Mouse (Mus musculus) ES-Bruce4 (cell line): Measurements from ENCODE around the gene Map3k12. TPM values are rescaled to one million over a fixed set of nuclear protein-coding genes. Genes with fewer than 3 reads are reported as not detected.

Experiments used
- H3K27ac ChIP-seq: 2 replicates; pipeline ENCODE4 v1.5.1; 2012; ENCODE audit warnings: low read length, inconsistent platforms; ENCODE audit not compliant: insufficient read depth
- H3K27me3 ChIP-seq: 2 replicates; pipeline ENCODE4 v1.6.1; 2012; ENCODE audit warnings: mild to moderate bottlenecking, low read length, inconsistent platforms; ENCODE audit not compliant: control insufficient read depth, poor library complexity, insufficient read depth, severe bottlenecking
- H3K36me3 ChIP-seq: 2 replicates; pipeline ENCODE4 v1.6.1; 2012; ENCODE audit warnings: inconsistent platforms, mild to moderate bottlenecking, low read length, moderate library complexity; ENCODE audit not compliant: control insufficient read depth, poor library complexity, insufficient read depth, severe bottlenecking
- H3K4me1 ChIP-seq: one replicate; pipeline ENCODE4 v1.8.1; 2011; ENCODE audit warnings: low read length; ENCODE audit not compliant: control insufficient read depth, insufficient read depth
- H3K4me3 ChIP-seq: 2 replicates; pipeline ENCODE4 v1.5.1; 2011; ENCODE audit warnings: low read depth, mild to moderate bottlenecking, low read length
- H3K9ac ChIP-seq: 2 replicates; pipeline ENCODE4 v1.6.1; 2012; ENCODE audit warnings: low read depth, mild to moderate bottlenecking, inconsistent platforms; ENCODE audit not compliant: poor library complexity, severe bottlenecking
- H3K9me3 ChIP-seq: replicated peaks from 2 replicates; pipeline ENCODE4 v1.6.1; 2012; ENCODE audit warnings: mild to moderate bottlenecking, low read length, inconsistent platforms; ENCODE audit not compliant: control insufficient read depth, poor library complexity, insufficient read depth, severe bottlenecking
- CTCF ChIP-seq: IDR thresholded peaks from one replicate; pipeline ENCODE4 v1.8.1; 2011; ENCODE audit warnings: low read depth, low read length
- EP300 ChIP-seq: IDR thresholded peaks from 2 replicates; pipeline ENCODE4 v1.6.1; 2011; ENCODE audit warnings: low read depth, low read length; ENCODE audit not compliant: insufficient read depth
- POLR2A ChIP-seq: IDR thresholded peaks from one replicate; pipeline ENCODE4 v1.8.1; 2011; ENCODE audit warnings: low read length; ENCODE audit not compliant: insufficient read depth
- polyA plus RNA-seq: library from polyadenylated mRNA; stranded (reverse); fragments of >200 nt; gene quantifications from 2 replicates; pipeline ENCODE4 v1.2.4, GENCODE M21; 2011; ENCODE audit warnings: low read depth; ENCODE audit not compliant: missing spikeins, insufficient read depth, insufficient read length

Gene Map3k12
- polyA plus RNA-seq, 1 experiment = 11.1 TPM

DNA sequence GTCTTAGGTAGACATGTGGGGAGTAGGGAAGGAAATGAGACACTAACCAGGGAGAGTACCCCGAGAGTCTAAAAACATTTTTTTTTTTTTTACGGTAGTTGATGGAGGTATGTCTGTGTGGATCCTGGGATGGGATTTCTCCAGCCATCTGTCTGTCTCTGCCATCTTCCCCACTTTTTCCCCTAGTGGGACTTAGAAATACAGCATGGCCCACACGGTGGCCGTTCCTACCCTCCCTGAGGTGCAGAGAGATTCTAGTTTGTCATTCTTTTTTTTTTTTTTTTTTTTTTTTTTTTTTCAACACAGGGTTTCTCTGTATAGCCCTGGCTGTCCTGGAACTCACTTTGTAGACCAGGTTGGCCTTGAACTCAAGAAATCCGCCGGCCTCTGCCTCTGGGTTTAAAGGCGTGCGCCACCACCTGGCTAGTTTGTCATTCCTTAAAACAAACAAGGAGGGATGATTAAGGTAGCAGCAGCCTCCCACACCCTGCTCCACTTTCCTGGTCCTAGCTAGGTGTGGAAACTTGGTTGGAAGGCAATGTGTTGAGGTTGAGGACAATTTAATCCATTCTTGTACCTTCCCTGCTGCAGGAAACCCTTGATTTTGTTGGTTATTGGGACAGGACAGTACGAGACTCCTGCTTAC lies 55.3 kb downstream of the Map3k12 start:
- H3K27me3 ChIP-seq = no peaks in the 10 kb centered on the region
- TF ChIP-seq CTCF (peak; percentile 39), POLR2A (no peak)
- H3K4me3 ChIP-seq = 0 out of 2 replicates have a peak overlapping the region, but pooled peaks have one; percentile 36
- peak overlapping the region; percentile 78 for H3K27ac ChIP-seq
- H3K9ac ChIP-seq = peak overlapping the region; percentile 81; the same call in 1 of the 2 replicates
- H3K36me3 ChIP-seq = peaks cover 7% of the 10 kb centered on the region
- H3K4me1 ChIP-seq = peaks cover 4% of the 10 kb centered on the region
- H3K9me3 ChIP-seq = no peaks in the 10 kb centered on the region

DNA sequence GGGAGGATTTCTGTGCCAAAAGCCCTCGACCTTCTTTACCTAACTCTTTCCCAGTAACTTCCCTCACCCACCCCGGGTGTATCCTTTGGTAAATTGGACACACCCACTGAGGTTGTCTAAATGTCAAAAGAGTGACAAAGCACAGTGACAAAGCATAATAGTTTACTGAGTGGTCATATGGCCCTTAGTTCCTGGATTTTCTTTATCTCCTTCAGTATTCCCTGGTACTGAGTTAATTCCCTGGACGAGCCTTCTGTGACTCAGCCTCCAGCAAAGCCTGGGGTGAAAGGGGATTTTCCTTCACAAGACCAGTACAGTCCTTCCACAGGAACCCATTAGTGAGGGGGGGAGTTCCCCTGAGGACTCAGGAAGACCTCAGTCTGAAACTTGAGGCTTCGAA lies 55.9 kb downstream of the Map3k12 start:
- Histone ChIP-seq H3K27me3 (no peaks in the 10 kb centered on the region), H3K36me3 (peaks cover 7% of the 10 kb centered on the region), H3K4me1 (peaks cover 4% of the 10 kb centered on the region), H3K9ac (peak overlapping the region; percentile 81), H3K4me3 (peak overlapping the region; percentile 58; the same call in 1 of the 2 replicates), H3K27ac (peak overlapping the region; percentile 78), H3K9me3 (no peaks in the 10 kb centered on the region)
- TF ChIP-seq POLR2A (no peak), CTCF (no peak), EP300 (no peak)

- H3K27me3 ChIP-seq = no peaks in the 10 kb centered on the region
- peaks cover 4% of the 10 kb centered on the region for H3K4me1 ChIP-seq
- peaks cover 7% of the 10 kb centered on the region for H3K36me3 ChIP-seq
- peak overlapping the region; percentile 81 for H3K9ac ChIP-seq
- H3K9me3 ChIP-seq = no peaks in the 10 kb centered on the region
- peak overlapping the region; percentile 58 for H3K4me3 ChIP-seq
- no peak for TF ChIP-seq CTCF
- TF ChIP-seq EP300 = no peak
- TF ChIP-seq POLR2A = no peak
- H3K27ac ChIP-seq = peak overlapping the region; percentile 78
These were observed 56.5 kb downstream of the Map3k12 start for GRCm38 (mm10) chr15:102460409-102460808.

GRCm38 (mm10) chr15:102459847-102460246 lies 57.0 kb downstream of the Map3k12 start:
- peak overlapping the region; percentile 78 for H3K27ac ChIP-seq

DNA sequence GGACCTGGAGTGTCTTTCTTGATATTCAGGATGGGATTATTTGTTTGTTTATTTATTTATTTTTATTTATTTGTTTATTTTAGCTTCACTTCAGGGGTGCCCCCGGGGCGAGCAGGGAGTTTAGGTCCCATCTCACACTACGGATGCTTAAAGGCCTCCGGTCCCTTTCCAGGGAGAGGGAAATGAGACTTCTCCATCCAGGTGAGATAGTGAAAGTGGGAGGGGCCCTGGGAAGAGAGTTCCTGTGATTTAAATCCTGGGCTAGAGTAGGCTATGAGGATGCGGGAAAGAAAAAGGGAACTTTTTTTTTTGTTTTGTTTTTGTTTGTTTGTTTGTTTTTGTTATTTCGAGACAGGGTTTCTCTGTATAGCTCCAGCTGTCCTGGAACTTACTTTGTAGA lies 57.5 kb downstream of the Map3k12 start:
- H3K9ac ChIP-seq = peak overlapping the region; percentile 81
- H3K27ac ChIP-seq = peak overlapping the region; percentile 78
- no peaks in the 10 kb centered on the region for H3K27me3 ChIP-seq
- no peaks in the 10 kb centered on the region for H3K9me3 ChIP-seq
- peaks cover 4% of the 10 kb centered on the region for H3K4me1 ChIP-seq
- no peak for TF ChIP-seq CTCF
- no peak for TF ChIP-seq POLR2A
- TF ChIP-seq EP300 = no peak
- peaks cover 7% of the 10 kb centered on the region for H3K36me3 ChIP-seq
- H3K4me3 ChIP-seq = peak overlapping the region; percentile 89

More at GRCm38 (mm10) chr15:102459847-102460246, 57.0 kb downstream of the Map3k12 start:
- no peaks in the 10 kb centered on the region for H3K27me3 ChIP-seq
- peak overlapping the region; percentile 81 for H3K9ac ChIP-seq
- TF ChIP-seq POLR2A (no peak), CTCF (no peak), EP300 (no peak)
- H3K36me3 ChIP-seq = peaks cover 7% of the 10 kb centered on the region
- H3K9me3 ChIP-seq = no peaks in the 10 kb centered on the region
- peaks cover 4% of the 10 kb centered on the region for H3K4me1 ChIP-seq
- H3K4me3 ChIP-seq = peak overlapping the region; percentile 58

GRCm38 (mm10) chr15:102458904-102459317 lies 58.0 kb downstream of the Map3k12 start, which contains the start of gene Prr13:
Prr13 (plus strand) TSS chr15:102459028.
- Histone ChIP-seq H3K27me3 (no peaks in the 10 kb centered on the region), H3K4me1 (peaks cover 4% of the 10 kb centered on the region), H3K36me3 (peaks cover 7% of the 10 kb centered on the region; the same call in 1 of the 2 replicates), H3K9ac (peak within 1 kb of the TSS; percentile 81), H3K9me3 (no peaks in the 10 kb centered on the region), H3K4me3 (peak within 1 kb of the TSS; percentile 89), H3K27ac (peak within 1 kb of the TSS; percentile 78)
- TF ChIP-seq POLR2A (peak; percentile 59), CTCF (peak; percentile 19), EP300 (0 out of 2 replicates have a peak, but pooled peaks have one; percentile 29)
